Mouse (Mus musculus) CH12.LX (cell line): Measurements from ENCODE around the gene Epc2.

Experiments used
- CHD1 ChIP-seq: IDR thresholded peaks from 2 replicates; pipeline ENCODE4 v1.6.1; 2012; ENCODE audit warnings: low read depth, low read length, improper control_type of control experiment, inconsistent platforms
- CTCF ChIP-seq, 2 experiments: IDR thresholded peaks in 1 of 2; conservative IDR thresholded peaks in 1 of 2; 2 replicates each; pipeline ENCODE4 v1.5.1; 2011 to 2012; ENCODE audit warnings: low read depth in 2 of 2, low read length in 2 of 2, improper control_type of control experiment in 1 of 2, inconsistent platforms in 1 of 2, mild to moderate bottlenecking in 1 of 2, moderate library complexity in 1 of 2
- HCFC1 ChIP-seq: IDR thresholded peaks from 2 replicates; pipeline ENCODE4 v1.6.1; 2012; ENCODE audit warnings: low read depth, mild to moderate bottlenecking, inconsistent platforms, low read length, improper control_type of control experiment
- POLR2A ChIP-seq: IDR thresholded peaks from 2 replicates; pipeline ENCODE4 v1.6.1; 2011; ENCODE audit warnings: low read depth, mild to moderate bottlenecking, improper control_type of control experiment, low read length
- POLR2AphosphoS2 ChIP-seq: IDR thresholded peaks from 2 replicates; pipeline ENCODE4 v1.6.1; 2011; ENCODE audit warnings: low read depth, low read length, improper control_type of control experiment
- ZMIZ1 ChIP-seq: IDR thresholded peaks from 2 replicates; pipeline ENCODE4 v1.6.1; 2012; ENCODE audit warnings: low read depth, mild to moderate bottlenecking, inconsistent platforms, low read length, improper control_type of control experiment

DNA sequence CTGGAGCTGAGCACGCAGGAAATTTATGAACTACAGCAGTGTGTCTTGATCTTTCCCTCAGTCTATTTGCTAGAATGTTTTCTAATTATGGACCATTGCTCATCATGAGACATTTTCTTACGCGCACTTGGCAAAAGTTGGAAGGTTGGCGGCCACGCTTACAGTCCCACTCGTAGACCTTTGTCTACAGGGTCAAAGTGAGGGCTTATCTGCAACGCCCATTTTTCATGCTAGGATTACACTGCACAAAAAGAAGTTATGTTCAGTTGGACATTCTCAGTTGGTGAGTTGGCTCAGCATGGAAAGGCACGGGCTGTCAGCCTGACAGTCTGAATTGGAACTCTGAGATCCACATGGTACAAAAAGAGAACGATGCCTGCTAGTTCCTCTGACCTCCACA lies 18.1 kb upstream of the Epc2 start:
- no peak for TF ChIP-seq POLR2AphosphoS2
- no peak for TF ChIP-seq CTCF (conservative IDR thresholded peaks at IDR 0.05 in 1 of 2, IDR thresholded peaks at IDR 0.05 in 1 of 2; ENCODE audit: low read depth in 2 of 2, low read length in 2 of 2)
- no peak for TF ChIP-seq ZMIZ1
- TF ChIP-seq POLR2A = no peak
- TF ChIP-seq CHD1 = no peak
- TF ChIP-seq HCFC1 = no peak
